Mouse (Mus musculus) forebrain, embryonic 13.5 days (tissue): ENCODE measurements around the gene Cpne6. TPM values are rescaled to one million over a fixed set of nuclear protein-coding genes. Genes with fewer than 3 reads are reported as not detected.

Experiments
- ATAC-seq: fragments of 200-750 bp; cut with Nextera tagmentation; 2 replicates; pipeline ENCODE4 v1.8.0; 2017
- H3K27ac ChIP-seq: fragments of 300-500 bp; sonication (generic); 2 replicates; pipeline ENCODE4 v1.5.1; 2015; ENCODE audit warnings: inconsistent platforms, mild to moderate bottlenecking, moderate library complexity
- H3K27me3 ChIP-seq: fragments of 300-500 bp; sonication (generic); 2 replicates; pipeline ENCODE4 v1.6.1; 2015; ENCODE audit warnings: mild to moderate bottlenecking, inconsistent platforms
- H3K36me3 ChIP-seq: fragments of 300-500 bp; sonication (generic); 2 replicates; pipeline ENCODE4 v1.6.1; 2015; ENCODE audit warnings: mild to moderate bottlenecking, inconsistent platforms; ENCODE audit not compliant: poor library complexity, severe bottlenecking
- H3K4me1 ChIP-seq: fragments of 300-500 bp; sonication (generic); 2 replicates; pipeline ENCODE4 v1.6.1; 2015; ENCODE audit warnings: inconsistent platforms
- H3K4me2 ChIP-seq: fragments of 300-500 bp; sonication (generic); 2 replicates; pipeline ENCODE4 v1.6.1; 2015; ENCODE audit warnings: inconsistent platforms, mild to moderate bottlenecking, moderate library complexity
- H3K4me3 ChIP-seq: fragments of 300-500 bp; sonication (generic); 2 replicates; pipeline ENCODE4 v1.5.1; 2015; ENCODE audit warnings: mild to moderate bottlenecking, inconsistent platforms
- H3K9ac ChIP-seq: fragments of 300-500 bp; sonication (generic); 2 replicates; pipeline ENCODE4 v1.6.1; 2015; ENCODE audit warnings: mild to moderate bottlenecking, inconsistent platforms
- H3K9me3 ChIP-seq: fragments of 300-500 bp; sonication (generic); replicated peaks from 2 replicates; pipeline ENCODE4 v1.6.1; 2016; ENCODE audit warnings: inconsistent platforms
- WGBS: fragments of 180-500 bp; shearing (Covaris S2); methylation state at CpG from one replicate; pipeline ENCODE4 v1.1.7; 2015; 5-methylcytosine and 5-hydroxymethylcytosine counted together
- polyA plus RNA-seq: library from polyadenylated mRNA; unstranded; fragments of >200 nt; fragmentation: Nextera tagmentation; extraction: Ambion mirVana; gene quantifications from 2 replicates; pipeline ENCODE4 v1.2.1, GENCODE M21; 2015

The Cpne6 gene
- polyA plus RNA-seq, 1 experiment from 2014 or later = 1.5 TPM

DNA sequence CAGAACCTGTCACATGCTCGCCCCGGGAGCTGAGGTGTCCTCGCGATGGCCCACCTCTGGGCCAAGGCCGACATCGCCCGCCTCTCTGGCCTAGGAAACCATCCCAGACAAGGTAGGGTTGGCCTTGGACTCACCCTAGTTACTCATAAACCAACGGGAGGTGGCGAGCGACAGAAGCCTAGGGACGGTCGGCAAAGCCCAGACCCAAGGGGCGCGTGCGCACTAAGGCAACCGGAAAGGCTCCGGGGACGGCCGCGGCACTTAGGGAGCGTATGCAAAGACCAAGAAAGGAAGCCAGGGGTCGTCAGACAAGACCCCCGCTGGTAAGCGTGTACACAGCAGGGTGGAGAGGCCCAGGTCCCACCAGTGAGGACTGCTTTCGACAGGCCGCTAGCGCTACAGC is 49.6 kb downstream of the Cpne6 start, which contains the start of gene Dcaf11:
Dcaf11 (plus strand) TSS at position 208 of the 403 bp plus-strand sequence.
- Histone ChIP-seq H3K36me3 (peaks cover 18% of the 10 kb centered on the region), H3K9me3 (no peaks in the 10 kb centered on the region), H3K4me1 (peaks cover 21% of the 10 kb centered on the region), H3K9ac (peak within 1 kb of the TSS; percentile 87), H3K4me2 (peak within 1 kb of the TSS; percentile 77), H3K27me3 (no peaks in the 10 kb centered on the region), H3K27ac (peak within 1 kb of the TSS; percentile 98), H3K4me3 (peak within 1 kb of the TSS; percentile 66)
- peak; percentile 80 for ATAC-seq
- 0% methylated on average over 27 of the region's 27 CpGs for WGBS

DNA sequence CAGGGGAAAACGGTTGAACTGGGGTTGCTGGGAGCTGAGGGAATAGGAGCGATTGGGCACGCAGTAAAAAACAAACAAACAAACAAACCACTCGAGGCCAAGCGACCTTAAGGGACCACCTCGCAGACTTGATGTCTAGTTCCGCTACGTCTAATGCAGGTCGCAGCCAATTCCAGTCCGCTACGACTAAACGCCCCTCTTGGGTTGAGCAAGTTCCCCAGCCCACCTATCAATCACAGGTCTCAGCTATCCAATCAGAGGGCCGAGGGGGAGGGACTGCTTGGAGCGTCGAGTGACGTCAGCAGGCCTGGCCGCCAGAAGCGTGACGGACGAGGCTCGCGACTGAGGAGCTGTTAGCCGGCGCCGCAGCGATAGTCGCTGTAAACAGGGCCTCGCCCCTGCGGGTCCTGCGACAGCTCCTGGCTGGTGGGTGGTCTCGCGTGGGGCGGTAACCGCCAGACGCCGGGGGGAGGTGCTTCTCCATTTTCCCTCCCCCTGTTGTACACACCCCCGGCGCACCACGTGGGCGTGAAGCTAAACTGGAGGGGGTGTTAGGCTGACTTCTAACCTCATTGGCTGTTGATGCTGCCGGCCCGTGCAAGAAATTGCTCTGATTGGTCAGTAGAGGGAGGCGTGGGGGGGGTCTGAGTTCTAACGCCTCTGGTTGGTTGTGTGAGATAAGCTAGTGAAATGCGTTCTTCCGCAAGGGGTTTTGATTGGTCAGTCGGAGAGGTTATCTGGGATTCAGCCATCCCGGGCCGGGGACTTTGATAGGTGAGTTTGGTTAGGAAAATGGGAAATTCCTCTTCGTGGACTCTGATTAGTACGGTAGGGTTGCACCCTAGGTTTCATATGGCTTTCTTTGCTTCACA is 50.2 kb downstream of the Cpne6 start, which contains the start of gene A730061H03Rik:
A730061H03Rik (minus strand) TSS at position 205 of the 872 bp plus-strand sequence.
- H3K9ac ChIP-seq = peak within 1 kb of the TSS; percentile 87
- peaks cover 25% of the 10 kb centered on the region for H3K36me3 ChIP-seq
- H3K4me2 ChIP-seq = peak within 1 kb of the TSS; percentile 77
- H3K4me3 ChIP-seq = peak within 1 kb of the TSS; percentile 66
- under 1% methylated on average over 51 of the region's 51 CpGs for WGBS
- no peaks in the 10 kb centered on the region for H3K9me3 ChIP-seq
- H3K4me1 ChIP-seq = peaks cover 21% of the 10 kb centered on the region
- peak; percentile 98 for ATAC-seq
- H3K27me3 ChIP-seq = no peaks in the 10 kb centered on the region
- H3K27ac ChIP-seq = peak within 1 kb of the TSS; percentile 98

DNA sequence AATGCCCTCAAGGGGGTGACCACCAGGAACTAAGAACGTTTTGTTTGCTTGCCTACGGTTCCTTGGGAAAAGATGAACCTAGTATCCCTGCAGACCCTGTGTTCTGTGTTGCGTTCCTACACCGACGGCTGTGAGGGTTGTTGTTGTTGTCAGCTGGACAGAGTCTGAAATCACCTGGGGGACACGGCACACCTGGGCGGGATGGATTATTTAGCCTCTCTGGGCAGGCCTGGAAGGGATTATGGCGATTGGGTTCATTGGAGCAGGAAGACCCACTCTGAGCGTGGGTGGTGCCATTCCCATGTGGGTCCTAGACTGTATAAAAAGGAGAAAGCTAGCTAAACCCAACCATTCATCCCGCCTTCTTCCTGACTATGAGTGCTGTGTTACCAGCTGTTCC is 51.6 kb downstream of the Cpne6 start:
- H3K9me3 ChIP-seq = no peaks in the 10 kb centered on the region
- no peak overlapping the region for H3K27ac ChIP-seq
- H3K36me3 ChIP-seq = peaks cover 39% of the 10 kb centered on the region
- no peak overlapping the region for H3K9ac ChIP-seq
- H3K4me2 ChIP-seq = peak overlapping the region; percentile 77; the same call in 1 of the 2 replicates
- WGBS = 86% methylated on average over 10 of the region's 10 CpGs
- no peaks in the 10 kb centered on the region for H3K27me3 ChIP-seq
- no peak overlapping the region for H3K4me3 ChIP-seq
- H3K4me1 ChIP-seq = peaks cover 21% of the 10 kb centered on the region
- ATAC-seq = no peak

DNA sequence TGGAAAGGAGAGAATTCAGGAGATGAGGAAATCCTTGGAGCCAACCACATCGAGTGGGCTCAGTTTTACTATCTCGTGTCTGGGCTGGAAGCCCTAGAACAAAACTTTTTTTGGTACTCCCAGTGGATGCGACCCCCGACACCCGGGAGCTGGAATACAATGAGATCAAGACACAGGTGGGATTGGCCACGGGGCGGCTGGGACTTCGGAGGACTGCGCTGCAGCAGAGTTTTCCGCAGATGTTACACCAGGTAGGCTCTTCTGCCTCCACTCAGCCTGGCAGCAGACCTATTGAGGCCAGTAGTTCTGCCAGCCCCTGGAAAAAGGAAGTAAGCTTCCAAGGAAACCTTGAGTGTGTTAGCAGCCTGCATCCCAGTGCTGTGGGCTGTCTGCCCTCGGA is 53.0 kb downstream of the Cpne6 start:
- H3K4me3 ChIP-seq = no peak overlapping the region
- no peak overlapping the region for H3K4me2 ChIP-seq
- 91% methylated on average over 11 of the region's 11 CpGs for WGBS
- H3K9me3 ChIP-seq = no peaks in the 10 kb centered on the region
- H3K27me3 ChIP-seq = no peaks in the 10 kb centered on the region
- H3K4me1 ChIP-seq = peaks cover 21% of the 10 kb centered on the region
- H3K36me3 ChIP-seq = peaks cover 53% of the 10 kb centered on the region
- ATAC-seq = no peak
- no peak overlapping the region for H3K27ac ChIP-seq
- no peak overlapping the region for H3K9ac ChIP-seq

DNA sequence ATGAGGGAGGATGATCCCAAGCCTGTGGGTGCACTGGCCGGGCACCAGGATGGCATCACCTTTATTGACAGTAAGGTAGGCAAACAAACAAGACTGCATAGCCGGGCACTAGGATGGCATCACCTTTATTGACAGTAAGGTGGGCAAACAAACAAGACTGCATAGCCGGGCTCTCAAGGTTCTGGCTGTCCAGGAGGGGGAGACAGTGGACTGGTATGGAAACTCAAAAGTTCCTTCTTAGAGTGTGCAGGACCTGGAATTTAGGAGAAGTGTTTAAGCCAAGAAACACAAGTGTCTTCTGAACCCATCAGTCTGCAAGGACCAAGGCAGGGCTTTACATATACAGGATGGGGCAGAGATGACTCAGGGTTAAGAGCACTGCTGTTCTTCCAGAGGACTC is 55.5 kb downstream of the Cpne6 start:
- H3K4me3 ChIP-seq = no peak overlapping the region
- no peak overlapping the region for H3K4me2 ChIP-seq
- H3K27me3 ChIP-seq = no peaks in the 10 kb centered on the region
- H3K27ac ChIP-seq = no peak overlapping the region
- H3K4me1 ChIP-seq = peaks cover 13% of the 10 kb centered on the region
- ATAC-seq = no peak
- WGBS = 85% methylated on average over 3 of the region's 3 CpGs
- H3K9me3 ChIP-seq = no peaks in the 10 kb centered on the region
- H3K36me3 ChIP-seq = peaks cover 76% of the 10 kb centered on the region
- no peak overlapping the region for H3K9ac ChIP-seq

Other genes with a start within 250 kb of the Cpne6 start
- 65.5 and 70.4 TPM in 2 replicates for gene Dhrs4, start 31.7 kb upstream of the Cpne6 start, polyA plus RNA-seq
- 21.7 and 23.3 TPM in 2 replicates for gene Carmil3, start 19.8 kb upstream of the Cpne6 start, polyA plus RNA-seq
- not detected in 2 replicates for gene Nrl, start 14.5 kb downstream of the Cpne6 start, polyA plus RNA-seq
- 17.9 and 18.1 TPM in 2 replicates for gene Pck2, start 29.8 kb downstream of the Cpne6 start, polyA plus RNA-seq
- gene Dcaf11, start 49.6 kb downstream of the Cpne6 start, polyA plus RNA-seq = 108 and 115 TPM in 2 replicates
- 0.63 TPM in 1 of 2 replicates, not detected in the other for gene A730061H03Rik, start 50.0 kb downstream of the Cpne6 start, polyA plus RNA-seq
- not detected in 2 replicates for gene Fitm1, start 65.2 kb downstream of the Cpne6 start, polyA plus RNA-seq
- 154 and 156 TPM in 2 replicates for gene Psme1, start 67.7 kb downstream of the Cpne6 start, polyA plus RNA-seq
- 8.2 and 8.8 TPM in 2 replicates for gene Emc9, start 74.9 kb downstream of the Cpne6 start, polyA plus RNA-seq
- 200 and 206 TPM in 2 replicates for gene Psme2, start 80.7 kb downstream of the Cpne6 start, polyA plus RNA-seq
- 13.3 and 22.0 TPM in 2 replicates for gene Rnf31, start 81.3 kb downstream of the Cpne6 start, polyA plus RNA-seq
- gene Irf9, start 93.1 kb downstream of the Cpne6 start, polyA plus RNA-seq = 6.9 and 7.2 TPM in 2 replicates
- 7.9 and 9.3 TPM in 2 replicates for gene Rec8, start 107.6 kb downstream of the Cpne6 start, polyA plus RNA-seq
- gene Ipo4, start 125.5 kb downstream of the Cpne6 start, polyA plus RNA-seq = 65.5 and 76.0 TPM in 2 replicates
- gene Gm49378, start 127.5 kb downstream of the Cpne6 start, polyA plus RNA-seq = 1.1 and 1.5 TPM in 2 replicates
- gene Tm9sf1, start 133.4 kb downstream of the Cpne6 start, polyA plus RNA-seq = 64.3 and 71.3 TPM in 2 replicates
- gene Tssk4, start 139.7 kb downstream of the Cpne6 start, polyA plus RNA-seq = 0.57 and 0.67 TPM in 2 replicates
- gene Mdp1, start 150.1 kb downstream of the Cpne6 start, polyA plus RNA-seq = 66.3 and 70.1 TPM in 2 replicates
- 57.5 and 60.4 TPM in 2 replicates for gene Gmpr2, start 161.5 kb downstream of the Cpne6 start, polyA plus RNA-seq
- 665 and 692 TPM in 2 replicates for gene Nedd8, start 161.7 kb downstream of the Cpne6 start, polyA plus RNA-seq
- gene Tinf2, start 171.4 kb downstream of the Cpne6 start, polyA plus RNA-seq = 45.1 and 51.6 TPM in 2 replicates
- gene Tgm1, start 203.5 kb downstream of the Cpne6 start, polyA plus RNA-seq = 0.13 and 0.21 TPM in 2 replicates
- gene Rabggta, start 211.8 kb downstream of the Cpne6 start, polyA plus RNA-seq = 33.5 and 37.8 TPM in 2 replicates
- gene Dhrs1, start 235.2 kb downstream of the Cpne6 start, polyA plus RNA-seq = 77.1 and 78.8 TPM in 2 replicates
- 44.4 and 46.4 TPM in 2 replicates for gene Nop9, start 235.2 kb downstream of the Cpne6 start, polyA plus RNA-seq
- 0.20 and 0.23 TPM in 2 replicates for gene Cideb, start 248.0 kb downstream of the Cpne6 start, polyA plus RNA-seq